Mouse (Mus musculus): Measurements from ENCODE around the gene Bex6. TPM values are rescaled to one million over a fixed set of nuclear protein-coding genes. Genes with fewer than 3 reads are reported as not detected.
A peak's percentile ranks its signal among the peaks of the same experiment; 100 is the strongest.

Bex6 gene
- not detected for total RNA-seq (2021)

- intact Hi-C loops (cut with DNase I): no loop called here
- DNase-seq: no peak
Observed at GRCm38 (mm10) chr16:32179333-32179901, at the start of gene Bex6. TSS of gene Bex6 (plus strand) at chr16:32179823.

- intact Hi-C loops (cut with DNase I): no loop called here
- DNase-seq: peak; percentile 48 to 61
Observed at GRCm38 (mm10) chr16:32130190-32130826, 49.3 kb upstream of the Bex6 start.

GRCm38 (mm10) chr16:32133148-32133547 lies 46.5 kb upstream of the Bex6 start:
- intact Hi-C loops (cut with DNase I): no loop called here
- DNase-seq: no peak

GRCm38 (mm10) chr16:32135842-32136357 lies 43.7 kb upstream of the Bex6 start:
- no peak for DNase-seq
- intact Hi-C loops (cut with DNase I): no loop called here

- DNase-seq: no peak
- intact Hi-C loops (cut with DNase I): no loop called here
Observed at GRCm38 (mm10) chr16:32138954-32139353, 40.7 kb upstream of the Bex6 start.

GRCm38 (mm10) chr16:32143766-32144165 lies 35.9 kb upstream of the Bex6 start:
- no peak for DNase-seq
- intact Hi-C loops (cut with DNase I): no loop called here

GRCm38 (mm10) chr16:32144592-32144991 lies 35.0 kb upstream of the Bex6 start:
- intact Hi-C loops (cut with DNase I): no loop called here
- DNase-seq: no peak

GRCm38 (mm10) chr16:32147589-32148207 lies 31.9 kb upstream of the Bex6 start:
- intact Hi-C loops (cut with DNase I): no loop called here
- no peak for DNase-seq

- intact Hi-C loops (cut with DNase I): no loop called here
Observed at GRCm38 (mm10) chr16:32153976-32154375, 25.6 kb upstream of the Bex6 start.

GRCm38 (mm10) chr16:32154437-32154836 lies 25.2 kb upstream of the Bex6 start:
- peak; percentile 29 for DNase-seq
- intact Hi-C loops (cut with DNase I): no loop called here

More at GRCm38 (mm10) chr16:32153976-32154375, 25.6 kb upstream of the Bex6 start:
- DNase-seq: no peak

- DNase-seq: no peak
- intact Hi-C loops (cut with DNase I): no loop called here
Observed at GRCm38 (mm10) chr16:32156719-32157118, 22.9 kb upstream of the Bex6 start.

GRCm38 (mm10) chr16:32157369-32157768 lies 22.3 kb upstream of the Bex6 start:
- DNase-seq: no peak
- intact Hi-C loops (cut with DNase I): no loop called here

GRCm38 (mm10) chr16:32158966-32159365 lies 20.7 kb upstream of the Bex6 start:
- intact Hi-C loops (cut with DNase I): no loop called here
- DNase-seq: no peak

- DNase-seq: no peak
- intact Hi-C loops (cut with DNase I): no loop called here
Observed at GRCm38 (mm10) chr16:32160742-32161323, 18.8 kb upstream of the Bex6 start.

GRCm38 (mm10) chr16:32163392-32163791 lies 16.2 kb upstream of the Bex6 start:
- intact Hi-C loops (cut with DNase I): no loop called here
- DNase-seq: peak in 1 of 2 experiments; percentile 13

- intact Hi-C loops (cut with DNase I): loop anchor here (2.0 kb wide), 2 partner anchors 37 to 49 kb away; no protein-coding TSS in a partner anchor
Observed at GRCm38 (mm10) chr16:32163891-32164290, 15.7 kb upstream of the Bex6 start.

GRCm38 (mm10) chr16:32164396-32165027 lies 15.1 kb upstream of the Bex6 start:
- intact Hi-C loops (cut with DNase I): loop anchor here (2.0 kb wide), 2 partner anchors 38 to 50 kb away; no protein-coding TSS in a partner anchor
- DNase-seq: peak; percentile 18 to 25

More at GRCm38 (mm10) chr16:32163891-32164290, 15.7 kb upstream of the Bex6 start:
- DNase-seq: no peak

GRCm38 (mm10) chr16:32165281-32165821 lies 14.3 kb upstream of the Bex6 start, which contains the start of gene Nrros:
TSS of gene Nrros (minus strand) at chr16:32165594.
- intact Hi-C loops (cut with DNase I): loop anchor here (2.0 kb wide), 2 partner anchors 39 to 51 kb away; no protein-coding TSS in a partner anchor

GRCm38 (mm10) chr16:32167819-32168545 lies 11.6 kb upstream of the Bex6 start:
- intact Hi-C loops (cut with DNase I): no loop called here
- DNase-seq: no peak

More at GRCm38 (mm10) chr16:32165281-32165821, 14.3 kb upstream of the Bex6 start, which contains the start of gene Nrros:
- peak; percentile 54 to 62 for DNase-seq
